Mouse (Mus musculus) small intestine, adult 2 months (tissue): ENCODE results near the gene Cbarp. TPM values are rescaled to one million over a fixed set of nuclear protein-coding genes. Genes with fewer than 3 reads are reported as not detected.

Source experiments
- H3K27ac ChIP-seq: fragments of 200-500 bp; 2 replicates; pipeline ENCODE4 v1.5.1; 2012; ENCODE audit warnings: low read depth, low read length, control low read depth, inconsistent platforms; ENCODE audit not compliant: insufficient read depth
- H3K27me3 ChIP-seq: fragments of 200-500 bp; 2 replicates; pipeline ENCODE4 v1.6.1; 2012; ENCODE audit warnings: mild to moderate bottlenecking, moderate library complexity, low read length, inconsistent platforms; ENCODE audit not compliant: control insufficient read depth, insufficient read depth
- H3K36me3 ChIP-seq: fragments of 200-500 bp; 2 replicates; pipeline ENCODE4 v1.6.1; 2012; ENCODE audit warnings: mild to moderate bottlenecking, low read length, control low read depth, inconsistent platforms; ENCODE audit not compliant: control insufficient read depth, insufficient read depth
- H3K4me1 ChIP-seq: fragments of 200-500 bp; 2 replicates; pipeline ENCODE4 v1.6.1; 2012; ENCODE audit warnings: low read length, inconsistent platforms, mixed read lengths; ENCODE audit not compliant: control insufficient read depth, insufficient read depth, insufficient read length
- H3K4me3 ChIP-seq: fragments of 200-500 bp; 2 replicates; pipeline ENCODE4 v1.5.1; 2012; ENCODE audit warnings: low read depth, mild to moderate bottlenecking, control low read depth, inconsistent platforms, low read length, moderate library complexity
- CTCF ChIP-seq: fragments of 200-500 bp; IDR thresholded peaks from 2 replicates; pipeline ENCODE4 v1.5.1; 2012; ENCODE audit warnings: low read depth, mild to moderate bottlenecking, control low read depth, inconsistent platforms, low read length, moderate library complexity, mixed read lengths; ENCODE audit not compliant: insufficient replicate concordance, insufficient read length; ENCODE audit errors: extremely low read depth
- POLR2A ChIP-seq: fragments of 200-500 bp; IDR thresholded peaks from 2 replicates; pipeline ENCODE4 v1.6.1; 2012; ENCODE audit warnings: low read depth, mild to moderate bottlenecking, control low read depth, inconsistent platforms, low read length, moderate library complexity
- WGBS: fragments of 180-500 bp; shearing (Covaris S2); methylation state at CpG from one replicate; pipeline ENCODE4 v1.1.7; 2018; 5-methylcytosine and 5-hydroxymethylcytosine counted together
- polyA plus RNA-seq: library from polyadenylated mRNA; depleted of rRNA; stranded (reverse); fragments of >200 nt; gene quantifications from 2 replicates; pipeline ENCODE4 v1.2.3, GENCODE M21; 2012

Gene Cbarp
- polyA plus RNA-seq, 1 experiment = 6.6 TPM

DNA sequence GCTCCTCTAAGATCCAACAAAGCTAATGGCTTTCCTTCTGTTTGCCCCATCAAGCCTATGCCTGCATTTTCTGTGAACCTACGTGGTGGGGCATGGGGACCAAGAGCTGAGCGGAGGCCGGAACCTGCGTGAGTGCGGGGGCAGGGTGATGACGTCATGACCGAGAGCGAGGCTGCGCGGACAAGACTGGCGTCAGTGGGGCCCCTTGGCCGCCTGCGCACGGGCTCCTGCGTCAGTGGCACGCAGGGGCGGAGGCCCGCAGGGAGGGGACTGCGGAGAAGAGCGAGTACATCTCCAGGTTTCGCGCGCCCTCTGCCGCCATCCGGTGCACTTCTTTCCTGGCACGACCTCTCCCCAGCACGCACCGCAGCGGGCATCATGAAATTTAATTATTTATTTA lies 608 bp upstream of the Cbarp start:
- Histone ChIP-seq H3K36me3 (peaks cover 25% of the 10 kb centered on the region), H3K27ac (peak overlapping the region; percentile 48), H3K27me3 (peaks cover 15% of the 10 kb centered on the region), H3K4me3 (peak overlapping the region; percentile 43), H3K4me1 (peaks cover 37% of the 10 kb centered on the region)
- peak; percentile 64 for TF ChIP-seq CTCF
- no peak; the same call in 1 of the 2 replicates for TF ChIP-seq POLR2A
- 0% methylated on average over 29 of the region's 29 CpGs for WGBS

DNA sequence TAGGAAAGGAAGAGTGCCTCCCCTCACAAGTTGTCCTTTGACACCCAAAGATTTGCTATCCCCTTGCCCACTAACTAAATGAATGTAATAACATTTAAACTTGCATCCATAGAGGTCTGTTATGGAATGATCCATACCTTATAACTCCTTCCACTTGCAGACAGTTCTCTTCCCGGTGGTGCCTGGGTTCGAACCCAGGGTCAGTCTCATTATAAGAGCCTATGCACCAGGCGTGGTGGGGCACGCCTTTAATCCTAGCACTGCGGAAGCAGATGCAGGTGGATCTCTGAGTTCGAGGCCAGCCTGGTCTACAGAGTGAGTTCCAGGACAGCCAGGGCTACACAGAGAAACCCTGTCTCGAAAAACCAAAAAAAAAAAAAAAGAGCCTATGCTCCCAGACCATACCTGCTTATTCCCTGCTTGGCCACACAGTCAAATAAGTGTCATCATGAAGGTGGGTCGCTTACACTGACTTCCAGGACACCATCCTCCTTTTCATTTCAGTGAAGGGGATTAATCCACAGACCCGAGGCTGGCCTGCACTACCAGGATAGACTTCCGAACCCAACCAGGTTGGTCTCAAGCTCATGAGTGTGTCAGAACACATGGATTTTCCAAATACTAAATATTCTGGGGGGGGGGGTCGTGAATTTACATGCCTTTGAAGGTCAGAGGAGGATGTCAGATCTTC lies 515 bp downstream of the Cbarp start:
- no peak overlapping the region for H3K27ac ChIP-seq
- TF ChIP-seq CTCF (no peak), POLR2A (no peak)
- peaks cover 18% of the 10 kb centered on the region for H3K36me3 ChIP-seq
- peaks cover 30% of the 10 kb centered on the region for H3K4me1 ChIP-seq
- H3K4me3 ChIP-seq = no peak overlapping the region
- H3K27me3 ChIP-seq = peaks cover 15% of the 10 kb centered on the region
- 74% methylated on average over 11 of the region's 11 CpGs for WGBS

- under 1% methylated on average over 10 of the region's 10 CpGs for WGBS
- TF ChIP-seq POLR2A (no peak), CTCF (no peak)
- peaks cover 12% of the 10 kb centered on the region for H3K36me3 ChIP-seq
- no peak overlapping the region for H3K27ac ChIP-seq
- peaks cover 15% of the 10 kb centered on the region for H3K27me3 ChIP-seq
- H3K4me3 ChIP-seq = peak overlapping the region; percentile 64
- H3K4me1 ChIP-seq = peaks cover 25% of the 10 kb centered on the region
Measured at GRCm38 (mm10) chr10:80139439-80139775, 1.2 kb downstream of the Cbarp start.

DNA sequence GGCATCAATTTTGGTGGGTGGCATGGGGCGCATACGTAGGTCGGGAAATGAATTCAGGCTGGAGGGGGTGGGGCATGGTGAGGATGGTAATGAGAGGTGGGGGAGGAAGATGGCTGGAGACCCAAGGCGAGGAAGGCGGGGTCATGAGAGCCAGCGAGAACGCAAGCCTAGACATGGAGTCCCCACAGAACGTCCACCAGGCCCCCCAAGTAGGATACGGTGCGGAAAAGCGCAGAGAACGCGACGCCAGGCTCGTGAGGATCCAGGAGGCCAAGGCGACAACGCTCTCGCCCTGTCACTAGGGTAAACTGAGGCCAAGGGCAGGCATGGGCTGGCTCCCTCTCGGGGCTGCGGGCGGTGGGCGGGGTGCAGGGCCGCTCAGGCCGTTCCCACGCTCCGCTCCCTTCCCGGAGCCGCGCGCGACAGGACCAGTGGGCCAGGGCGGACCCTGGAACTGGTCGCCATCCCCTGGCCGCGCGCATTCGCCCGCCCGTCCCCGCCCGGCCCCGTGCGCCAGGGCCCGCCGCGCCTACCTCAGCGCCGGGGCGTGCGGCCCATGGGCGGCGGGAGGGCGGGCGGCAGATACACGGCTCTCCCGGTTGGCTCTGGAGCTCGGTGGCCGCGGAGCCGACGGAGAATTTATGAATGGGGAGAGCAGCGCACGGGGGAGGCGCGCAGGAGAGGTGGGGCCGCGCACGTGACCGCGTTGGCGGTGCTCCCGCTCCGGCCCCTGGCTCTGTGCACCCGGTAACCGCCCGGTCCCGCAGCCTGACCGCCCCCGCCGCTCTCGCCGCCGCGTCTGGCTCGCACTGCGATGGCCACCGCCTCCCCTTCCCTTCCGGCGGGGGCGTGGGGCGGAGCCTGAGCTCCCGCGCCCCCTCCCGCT lies 1.8 kb downstream of the Cbarp start, which contains the start of gene Atp5d:
Gene Atp5d (plus strand): TSS at position 80 of the 886 bp plus-strand sequence.
- no peak within 1 kb of the TSS for H3K27ac ChIP-seq
- peaks cover 15% of the 10 kb centered on the region for H3K27me3 ChIP-seq
- peak within 1 kb of the TSS; percentile 64 for H3K4me3 ChIP-seq
- H3K4me1 ChIP-seq = peaks cover 25% of the 10 kb centered on the region
- 1% methylated on average over 93 of the region's 94 CpGs for WGBS
- TF ChIP-seq POLR2A (no peak), CTCF (no peak)
- peaks cover 6% of the 10 kb centered on the region for H3K36me3 ChIP-seq

DNA sequence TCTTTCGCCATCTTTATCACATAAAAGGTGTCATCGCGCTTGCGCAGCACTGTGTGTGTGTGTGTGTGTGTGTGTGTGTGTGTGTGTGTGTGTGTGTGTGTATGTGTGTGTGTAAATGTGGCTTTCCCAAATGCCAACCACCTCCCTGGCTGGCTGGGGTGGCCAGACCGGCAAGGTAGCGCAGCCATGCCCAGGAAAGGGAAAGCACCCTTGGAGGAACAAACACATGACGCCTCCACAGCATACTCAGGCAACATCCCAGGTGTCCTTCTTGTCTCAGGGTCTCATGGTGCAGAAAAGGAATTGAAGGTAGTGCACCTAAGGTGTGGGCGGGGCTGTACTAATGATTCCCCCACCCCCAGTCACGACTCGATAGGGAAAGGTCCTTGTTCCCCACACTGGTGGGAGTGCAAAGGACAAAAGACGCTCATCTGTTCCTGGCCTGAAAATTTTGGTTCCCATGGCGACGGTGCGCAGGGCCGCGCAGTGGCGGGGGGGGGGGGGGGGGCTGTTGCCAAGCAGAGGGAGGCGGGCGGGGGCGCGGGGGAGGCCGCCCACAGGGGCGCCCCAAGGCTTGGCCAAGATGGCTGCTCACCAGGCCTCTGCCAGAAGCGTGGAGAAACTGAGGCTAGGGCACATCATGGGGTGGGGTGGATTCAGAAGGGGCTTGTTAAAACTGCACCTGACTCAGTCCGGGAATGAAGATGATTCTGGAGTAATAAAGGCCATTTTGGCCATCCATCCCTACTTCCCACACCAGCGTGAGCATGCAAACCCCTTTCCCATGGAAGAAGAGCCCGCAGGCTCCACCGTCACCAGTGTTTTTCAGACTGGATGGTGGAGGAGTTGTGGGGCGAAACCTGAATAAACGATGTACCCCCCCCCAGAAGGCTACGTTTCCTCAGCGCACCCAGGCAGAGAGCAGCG lies 2.7 kb downstream of the Cbarp start:
- H3K4me3 ChIP-seq = peak overlapping the region; percentile 64
- WGBS = 6% methylated on average over 33 of the region's 33 CpGs

DNA sequence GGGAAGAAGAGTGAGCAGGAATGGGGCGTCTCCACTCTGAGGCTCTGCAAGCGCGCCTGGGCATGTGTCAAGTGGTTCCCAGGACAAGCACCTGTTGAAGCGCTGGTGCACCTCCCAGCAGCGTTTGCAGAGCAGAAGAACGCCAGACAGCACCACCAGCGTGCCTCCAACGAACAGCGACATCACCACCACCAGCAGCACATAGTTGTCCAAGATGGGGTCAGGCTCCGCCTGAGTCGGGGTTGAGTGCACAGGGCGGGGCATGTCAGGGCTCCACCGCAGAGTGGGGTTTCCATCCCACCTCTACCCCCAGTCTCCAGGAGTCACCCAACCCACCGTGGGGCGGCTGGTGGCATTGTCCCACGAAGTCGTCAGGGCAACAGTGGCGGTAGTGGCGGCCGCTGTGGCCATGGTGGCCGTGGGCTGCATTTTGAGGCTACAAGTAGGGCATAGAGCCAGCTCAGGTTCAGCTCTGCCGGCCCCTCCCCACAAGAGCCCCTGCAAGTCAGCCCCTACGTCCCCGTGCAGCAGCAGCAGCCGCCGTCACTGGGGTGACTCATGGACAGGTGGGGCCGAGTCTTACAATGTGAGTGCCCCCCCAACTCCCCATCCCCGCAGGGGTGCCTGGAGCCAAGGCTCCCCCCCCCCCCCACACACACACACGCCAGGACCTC lies 3.5 kb downstream of the Cbarp start:
- Histone ChIP-seq H3K27ac (no peak overlapping the region), H3K27me3 (peaks cover 15% of the 10 kb centered on the region), H3K4me1 (peaks cover 20% of the 10 kb centered on the region), H3K36me3 (peaks cover under 1% of the 10 kb centered on the region), H3K4me3 (peak overlapping the region; percentile 20)
- TF ChIP-seq POLR2A = no peak
- no peak for TF ChIP-seq CTCF
- 6% methylated on average over 29 of the region's 29 CpGs for WGBS

More for the DNA sequence above, 2.7 kb downstream of the Cbarp start:
- no peaks in the 10 kb centered on the region for H3K36me3 ChIP-seq
- H3K27ac ChIP-seq = no peak overlapping the region
- H3K4me1 ChIP-seq = peaks cover 20% of the 10 kb centered on the region
- H3K27me3 ChIP-seq = peaks cover 15% of the 10 kb centered on the region
- no peak for TF ChIP-seq CTCF
- TF ChIP-seq POLR2A = no peak
